Mouse (Mus musculus) lung, embryonic 14.5 days (tissue): Measurements from ENCODE around the gene Gm20388. TPM values are rescaled to one million over a fixed set of nuclear protein-coding genes. Genes with fewer than 3 reads are reported as not detected.

Source experiments
- ATAC-seq: fragments of 200-750 bp; cut with Nextera tagmentation; 2 replicates; pipeline ENCODE4 v1.8.0; 2017; ENCODE audit warnings: mild to moderate bottlenecking, moderate TSS enrichment, moderate library complexity; ENCODE audit not compliant: insufficient read depth
- DNase-seq: peaks from one replicate; pipeline ENCODE4 v3.0.0-alpha.2; 2015
- H3K27ac ChIP-seq: fragments of 300-500 bp; sonication (generic); 2 replicates; pipeline ENCODE4 v1.5.1; 2014; ENCODE audit warnings: low read depth, mild to moderate bottlenecking, moderate library complexity
- H3K27me3 ChIP-seq: fragments of 300-500 bp; sonication (generic); 2 replicates; pipeline ENCODE4 v1.6.1; 2014; ENCODE audit warnings: low read length, control low read depth; ENCODE audit not compliant: insufficient read depth
- H3K36me3 ChIP-seq: fragments of 300-500 bp; sonication (generic); 2 replicates; pipeline ENCODE4 v1.6.1; 2014; ENCODE audit warnings: control low read depth; ENCODE audit not compliant: insufficient read depth
- H3K4me1 ChIP-seq: fragments of 300-500 bp; sonication (generic); 2 replicates; pipeline ENCODE4 v1.6.1; 2014; ENCODE audit warnings: antibody characterized with exemption, control low read depth; ENCODE audit not compliant: insufficient read depth
- H3K4me2 ChIP-seq: fragments of 300-500 bp; sonication (generic); 2 replicates; pipeline ENCODE4 v1.6.1; 2014; ENCODE audit warnings: mild to moderate bottlenecking
- H3K4me3 ChIP-seq: fragments of 300-500 bp; sonication (generic); 2 replicates; pipeline ENCODE4 v1.5.1; 2014; ENCODE audit warnings: low read depth, low read length
- H3K9ac ChIP-seq: fragments of 300-500 bp; sonication (generic); 2 replicates; pipeline ENCODE4 v1.6.1; 2014
- H3K9me3 ChIP-seq: fragments of 300-500 bp; sonication (generic); 2 replicates; pipeline ENCODE4 v1.6.1; 2016; ENCODE audit warnings: low read depth, low read length, control low read depth
- CTCF ChIP-seq: IDR thresholded peaks from 2 replicates; pipeline ENCODE4 v1.5.1; 2016; ENCODE audit warnings: antibody characterized with exemption, low read depth
- WGBS: fragments of 180-500 bp; shearing (Covaris S2); extraction: QIAGEN DNeasy Blood & Tissue Kit; methylation state at CpG from one replicate; pipeline ENCODE4 v1.1.7; 2014; 5-methylcytosine and 5-hydroxymethylcytosine counted together
- polyA plus RNA-seq: library from polyadenylated mRNA; unstranded; fragments of >200 nt; fragmentation: Nextera tagmentation; extraction: Ambion mirVana; gene quantifications from 2 replicates; pipeline ENCODE4 v1.2.1, GENCODE M21; 2014

The Gm20388 gene
- polyA plus RNA-seq, 1 experiment from 2014 or later = not detected

DNA sequence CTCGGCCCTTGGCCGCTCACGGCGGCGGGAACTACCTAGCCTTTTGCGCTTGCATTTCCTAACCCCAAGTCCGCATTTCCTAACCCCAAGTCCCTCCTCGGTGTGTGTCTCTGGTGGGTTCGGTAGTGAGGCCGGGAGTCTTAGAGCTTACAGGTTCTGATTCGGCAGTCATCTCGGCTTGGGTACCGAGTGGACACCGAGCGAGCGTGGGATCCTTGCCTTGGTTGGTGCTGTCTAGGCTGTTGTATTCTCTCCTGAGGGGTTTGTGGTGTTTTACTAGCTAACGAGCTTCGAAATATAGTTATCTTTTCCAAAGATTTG is 4321.6 kb downstream of the Gm20388 start:
- Histone ChIP-seq H3K4me2 (peak overlapping the region; percentile 96), H3K27me3 (no peaks in the 10 kb centered on the region), H3K4me3 (peak overlapping the region; percentile 88), H3K27ac (no peak overlapping the region), H3K4me1 (peaks cover 7% of the 10 kb centered on the region; the same call in 1 of the 2 replicates), H3K9me3 (no peaks in the 10 kb centered on the region), H3K9ac (peak overlapping the region; percentile 79), H3K36me3 (no peaks in the 10 kb centered on the region)
- DNase-seq (peak; percentile 7), ATAC-seq (no peak)
- WGBS = 4% methylated on average over 18 of the region's 18 CpGs
- no peak for TF ChIP-seq CTCF

DNA sequence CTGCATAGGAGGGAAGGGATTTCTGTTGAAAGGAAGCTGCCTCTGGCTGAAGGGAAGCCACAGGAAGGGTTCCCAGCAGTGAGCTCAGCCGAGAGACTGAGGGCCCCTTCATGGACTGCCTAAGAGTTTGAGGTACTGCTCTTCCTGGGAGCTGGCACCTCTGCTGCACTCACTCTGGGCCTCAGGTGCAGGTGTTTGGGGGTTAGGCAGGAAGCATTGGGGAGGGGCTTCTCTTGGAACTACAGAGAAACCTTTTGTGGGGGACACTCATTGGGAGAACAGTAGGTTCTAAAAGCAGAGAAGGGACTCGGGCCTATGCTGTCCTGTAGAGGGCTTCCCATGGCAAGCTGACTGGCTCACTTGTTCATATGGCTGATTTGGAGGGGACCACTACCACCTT is 4323.9 kb downstream of the Gm20388 start:
- no peaks in the 10 kb centered on the region for H3K36me3 ChIP-seq
- no peaks in the 10 kb centered on the region for H3K9me3 ChIP-seq
- ATAC-seq = no peak
- H3K4me3 ChIP-seq = no peak overlapping the region
- 59% methylated on average over 2 of the region's 2 CpGs for WGBS
- DNase-seq = no peak
- H3K27me3 ChIP-seq = no peaks in the 10 kb centered on the region
- no peak overlapping the region for H3K27ac ChIP-seq
- H3K4me2 ChIP-seq = no peak overlapping the region
- TF ChIP-seq CTCF = no peak
- H3K9ac ChIP-seq = no peak overlapping the region
- peaks cover 7% of the 10 kb centered on the region; the same call in 1 of the 2 replicates for H3K4me1 ChIP-seq

DNA sequence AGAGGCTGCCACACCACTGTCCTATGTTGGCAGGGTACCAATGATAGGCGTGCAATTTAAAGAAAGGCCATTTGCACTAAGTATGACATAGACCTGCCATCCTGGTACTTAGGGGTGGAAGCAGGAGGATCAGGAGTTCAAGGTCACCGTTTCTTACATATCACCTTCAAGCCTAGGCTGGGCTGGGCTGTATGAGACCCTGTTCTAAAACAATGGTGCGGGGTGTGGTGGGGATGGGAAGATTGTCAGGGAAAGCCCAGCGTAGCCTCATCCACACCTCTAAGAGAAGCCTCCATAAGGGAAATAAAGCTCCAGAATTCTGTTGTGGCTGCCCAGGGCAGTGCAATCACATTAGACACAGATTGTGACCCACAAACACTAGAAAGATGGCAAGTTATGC is 4324.9 kb downstream of the Gm20388 start:
- ATAC-seq (no peak), DNase-seq (no peak)
- no peak for TF ChIP-seq CTCF
- H3K27me3 ChIP-seq = no peaks in the 10 kb centered on the region
- H3K4me3 ChIP-seq = no peak overlapping the region
- no peaks in the 10 kb centered on the region for H3K9me3 ChIP-seq
- no peak overlapping the region for H3K4me2 ChIP-seq
- peaks cover 7% of the 10 kb centered on the region; the same call in 1 of the 2 replicates for H3K4me1 ChIP-seq
- 85% methylated on average over 4 of the region's 4 CpGs for WGBS
- no peaks in the 10 kb centered on the region for H3K36me3 ChIP-seq
- H3K27ac ChIP-seq = no peak overlapping the region
- no peak overlapping the region for H3K9ac ChIP-seq

DNA sequence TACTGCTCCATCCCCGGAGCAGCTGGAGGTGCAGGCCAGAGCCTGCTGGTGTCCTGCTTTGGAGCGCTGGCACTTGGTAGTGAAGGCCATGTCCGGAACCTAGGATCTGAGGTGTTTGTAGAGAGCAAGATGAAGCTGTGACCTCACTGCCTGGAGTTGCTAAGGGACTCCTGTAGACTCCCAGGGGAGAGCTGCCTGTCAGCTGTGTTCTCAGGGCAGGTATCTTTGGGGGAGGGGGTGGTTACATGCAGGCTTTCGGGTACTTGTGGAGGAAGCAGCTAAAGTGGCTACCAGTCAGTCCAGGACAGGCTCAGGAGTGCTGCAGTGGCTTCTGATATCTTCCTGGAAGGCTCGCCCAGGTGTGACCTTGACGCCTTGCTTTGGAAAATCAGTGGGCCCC is 4328.7 kb downstream of the Gm20388 start:
- H3K36me3 ChIP-seq = no peaks in the 10 kb centered on the region
- H3K27ac ChIP-seq = no peak overlapping the region
- TF ChIP-seq CTCF = no peak
- no peak for ATAC-seq
- H3K4me1 ChIP-seq = no peaks in the 10 kb centered on the region; the same call in 1 of the 2 replicates
- WGBS = 60% methylated on average over 6 of the region's 6 CpGs
- H3K4me2 ChIP-seq = no peak overlapping the region
- H3K27me3 ChIP-seq = no peaks in the 10 kb centered on the region
- H3K9ac ChIP-seq = no peak overlapping the region
- no peak for DNase-seq
- H3K4me3 ChIP-seq = no peak overlapping the region
- H3K9me3 ChIP-seq = 0 out of 2 replicates have a peak, but pooled peaks cover 3% of the 10 kb centered on the region

DNA sequence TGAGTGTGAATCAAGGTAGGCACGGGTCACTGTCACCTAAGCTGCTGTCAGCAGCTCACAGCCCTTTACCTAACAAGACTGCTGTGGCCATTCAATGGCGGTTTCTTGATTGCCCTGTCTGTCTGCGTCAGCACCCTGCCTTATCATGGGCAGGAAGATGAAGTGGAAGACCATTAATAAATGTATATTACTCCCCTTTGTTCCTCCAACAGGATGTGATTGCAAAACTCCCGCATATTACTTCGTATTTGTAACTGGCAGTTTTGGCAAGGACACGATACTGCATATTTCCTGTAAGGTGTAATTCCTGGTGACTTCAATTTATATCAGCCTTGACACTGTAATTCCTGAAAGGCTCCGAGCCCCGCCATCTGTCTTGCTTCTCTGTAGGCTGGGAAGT is 4330.3 kb downstream of the Gm20388 start:
- peak; percentile 7; the same call in 1 of the 2 replicates for ATAC-seq
- WGBS = 33% methylated on average over 8 of the region's 8 CpGs
- Histone ChIP-seq H3K27me3 (no peaks in the 10 kb centered on the region), H3K4me2 (no peak overlapping the region), H3K9me3 (0 out of 2 replicates have a peak, but pooled peaks cover 3% of the 10 kb centered on the region), H3K4me1 (no peaks in the 10 kb centered on the region; the same call in 1 of the 2 replicates), H3K27ac (no peak overlapping the region), H3K9ac (no peak overlapping the region), H3K4me3 (no peak overlapping the region), H3K36me3 (no peaks in the 10 kb centered on the region)
- no peak for TF ChIP-seq CTCF
- DNase-seq = peak; percentile 57

DNA sequence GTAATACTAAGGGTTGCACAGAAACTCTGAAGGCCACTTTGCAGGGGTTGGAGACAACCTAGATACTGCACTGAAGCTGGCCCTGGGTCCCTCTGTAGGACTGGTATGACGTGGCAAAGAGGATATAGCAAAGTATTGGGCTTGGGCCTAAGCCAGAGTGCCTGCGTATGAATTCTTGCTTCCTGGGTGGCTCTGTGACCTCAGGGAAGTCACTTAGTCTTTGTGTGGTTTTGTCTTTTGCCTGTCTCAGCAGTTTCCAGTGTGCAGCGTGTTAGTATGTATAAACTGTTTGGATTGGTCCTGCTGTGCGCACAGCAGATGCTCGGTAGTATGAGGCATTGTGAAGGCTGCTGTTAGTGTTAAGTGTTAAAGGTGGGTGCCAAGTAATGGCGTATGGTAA is 4331.6 kb downstream of the Gm20388 start:
- Histone ChIP-seq H3K4me2 (no peak overlapping the region), H3K36me3 (no peaks in the 10 kb centered on the region), H3K4me1 (no peaks in the 10 kb centered on the region; the same call in 1 of the 2 replicates), H3K27me3 (no peaks in the 10 kb centered on the region), H3K27ac (no peak overlapping the region), H3K4me3 (no peak overlapping the region), H3K9ac (no peak overlapping the region), H3K9me3 (0 out of 2 replicates have a peak, but pooled peaks cover 3% of the 10 kb centered on the region)
- ATAC-seq (peak; percentile 54; the same call in 1 of the 2 replicates), DNase-seq (peak; percentile 68)
- no peak for TF ChIP-seq CTCF
- WGBS = 61% methylated on average over 6 of the region's 6 CpGs

DNA sequence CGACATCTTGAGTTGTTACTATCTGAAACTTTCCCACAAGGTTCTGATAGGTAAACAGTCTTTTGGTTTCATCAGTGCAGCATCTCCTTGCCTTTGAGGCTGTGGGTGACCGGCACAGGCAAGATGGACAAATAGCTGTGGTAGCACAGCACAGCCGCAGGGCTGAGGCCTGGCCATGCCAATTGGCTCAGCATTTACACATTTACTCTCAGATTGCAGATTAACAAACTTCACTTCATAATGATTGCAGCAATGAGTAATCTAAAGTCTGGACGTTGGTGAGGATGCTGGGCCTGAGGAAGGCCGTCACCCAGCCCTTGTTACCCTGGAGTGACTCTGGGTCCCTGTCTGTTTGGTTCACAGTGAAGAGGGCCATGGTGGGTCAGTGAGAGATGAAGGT is 4332.3 kb downstream of the Gm20388 start:
- DNase-seq (no peak), ATAC-seq (no peak)
- Histone ChIP-seq H3K4me3 (no peak overlapping the region), H3K9ac (no peak overlapping the region), H3K27ac (no peak overlapping the region), H3K27me3 (no peaks in the 10 kb centered on the region), H3K36me3 (no peaks in the 10 kb centered on the region), H3K4me1 (no peaks in the 10 kb centered on the region; the same call in 1 of the 2 replicates), H3K9me3 (0 out of 2 replicates have a peak, but pooled peaks cover 3% of the 10 kb centered on the region), H3K4me2 (no peak overlapping the region)
- 92% methylated on average over 5 of the region's 5 CpGs for WGBS
- no peak for TF ChIP-seq CTCF

DNA sequence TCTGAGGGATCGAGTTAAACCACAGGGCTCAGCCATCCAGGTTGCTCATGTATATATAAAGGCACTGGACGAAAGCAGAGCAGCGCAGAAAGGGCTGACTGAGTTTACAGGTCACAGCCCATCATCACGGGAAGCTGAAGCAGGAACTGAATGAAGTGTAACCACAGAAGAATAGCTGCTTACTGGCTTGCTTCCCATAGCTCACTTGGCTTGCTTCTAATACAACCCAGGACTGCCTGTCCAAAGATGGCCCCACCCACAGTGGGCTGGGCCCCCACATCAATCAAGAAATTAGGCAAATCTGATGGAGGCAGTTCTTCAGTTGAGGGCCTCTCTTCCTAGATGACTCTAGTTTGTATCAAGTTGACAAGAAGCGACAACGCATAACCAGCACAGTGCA is 4336.9 kb downstream of the Gm20388 start:
- H3K4me2 ChIP-seq = no peak overlapping the region
- 0 out of 2 replicates have a peak, but pooled peaks cover 3% of the 10 kb centered on the region for H3K9me3 ChIP-seq
- peaks cover 13% of the 10 kb centered on the region for H3K4me1 ChIP-seq
- H3K27me3 ChIP-seq = no peaks in the 10 kb centered on the region
- no peaks in the 10 kb centered on the region for H3K36me3 ChIP-seq
- ATAC-seq = no peak
- no peak overlapping the region for H3K27ac ChIP-seq
- H3K9ac ChIP-seq = no peak overlapping the region
- TF ChIP-seq CTCF = no peak
- WGBS = 72% methylated on average over 6 of the region's 6 CpGs
- DNase-seq = peak; percentile 52
- no peak overlapping the region for H3K4me3 ChIP-seq
